Mouse (Mus musculus): ENCODE measurements at regions not wholly inside any gene's neighbourhood (a gene's known extent, or its start where the extent isn't known, plus 50 kb on each side); places are given as distances from the start of the nearest gene placed in this dataset.

GRCm38 (mm10) chr12:68680668-68681067 lies 478.3 kb downstream of the Rps29 start:
- no peak for TF ChIP-seq CTCF (IDR thresholded peaks at IDR 0.05; ENCODE audit: insufficient read depth, low read depth, low read length)
- TF ChIP-seq POLR2A (IDR thresholded peaks at IDR 0.05; ENCODE audit: insufficient read depth, low read depth, low read length), result no peak
